Mouse (Mus musculus) monocyte, adult 5-6 weeks (primary cell): ENCODE results near the gene Nhej1. TPM values are rescaled to one million over a fixed set of nuclear protein-coding genes. Genes with fewer than 3 reads are reported as not detected.

ENCODE experiments used
- ATAC-seq: fragments of 153-309, 156-312 bp; replicated peaks from 2 replicates; pipeline ENCODE4 v1.8.0; 2017; ENCODE audit warnings: mild to moderate bottlenecking; ENCODE audit not compliant: low TSS enrichment, insufficient number of reproducible peaks, severe bottlenecking, poor library complexity, low FRiP score
- total RNA-seq: library from RNA; stranded (forward); fragments of 200-1000, 200-491, 200-594 nt; gene quantifications from 3 replicates; pipeline ENCODE4 v1.2.3, GENCODE M21; 2017

Nhej1 gene
- total RNA-seq, 1 experiment from 2014 or later = 7.4 TPM

- ATAC-seq = no peak
Observed at GRCm38 (mm10) chr1:75001183-75001582, 123.8 kb downstream of the Nhej1 start.

GRCm38 (mm10) chr1:75000496-75000895 is 124.5 kb downstream of the Nhej1 start:
- ATAC-seq = no peak

- ATAC-seq = no peak
Observed at GRCm38 (mm10) chr1:74999173-74999572, 125.8 kb downstream of the Nhej1 start.

GRCm38 (mm10) chr1:74997231-74997630 is 127.8 kb downstream of the Nhej1 start:
- ATAC-seq = no peak

GRCm38 (mm10) chr1:74977001-74977400 is 148.0 kb downstream of the Nhej1 start:
- ATAC-seq = no peak

GRCm38 (mm10) chr1:74975936-74976335 is 149.1 kb downstream of the Nhej1 start:
- ATAC-seq = no peak

- no peak for ATAC-seq
Observed at GRCm38 (mm10) chr1:74973590-74973989, 151.4 kb downstream of the Nhej1 start.

- no peak for ATAC-seq
Observed at GRCm38 (mm10) chr1:74971353-74972050, 153.5 kb downstream of the Nhej1 start.

GRCm38 (mm10) chr1:74967962-74968580 is 156.9 kb downstream of the Nhej1 start:
- ATAC-seq = no peak

- no peak for ATAC-seq
Observed at GRCm38 (mm10) chr1:74964494-74965215, 160.3 kb downstream of the Nhej1 start.

GRCm38 (mm10) chr1:74962853-74963227 is 162.2 kb downstream of the Nhej1 start:
- ATAC-seq = no peak

GRCm38 (mm10) chr1:74962126-74962852 is 162.7 kb downstream of the Nhej1 start:
- no peak for ATAC-seq

GRCm38 (mm10) chr1:74961722-74962121 is 163.3 kb downstream of the Nhej1 start:
- no peak for ATAC-seq

- no peak for ATAC-seq
Observed at GRCm38 (mm10) chr1:74960059-74960458, 164.9 kb downstream of the Nhej1 start.

- no peak for ATAC-seq
Observed at GRCm38 (mm10) chr1:74951556-74952210, 173.3 kb downstream of the Nhej1 start, which contains the start of gene Ihh. TSS of gene Ihh (minus strand) at chr1:74951672.

GRCm38 (mm10) chr1:74950576-74951490 is 174.2 kb downstream of the Nhej1 start:
- no peak for ATAC-seq

GRCm38 (mm10) chr1:74950066-74950465 is 174.9 kb downstream of the Nhej1 start:
- no peak for ATAC-seq

GRCm38 (mm10) chr1:74949666-74950050 is 175.3 kb downstream of the Nhej1 start:
- ATAC-seq = no peak
